Mouse (Mus musculus) myocyte (in vitro differentiated cells): ENCODE data around the gene Hmcn2.

Experiments used
- POLR2A ChIP-seq: IDR thresholded peaks from one replicate; pipeline ENCODE4 v1.6.1; 2011; ENCODE audit warnings: low read depth, mild to moderate bottlenecking, control low read depth, moderate library complexity; ENCODE audit not compliant: insufficient read length
- POLR2AphosphoS2 ChIP-seq: IDR thresholded peaks from one replicate; pipeline ENCODE4 v1.6.1; 2011; ENCODE audit warnings: low read depth, control low read depth; ENCODE audit not compliant: insufficient read length

DNA sequence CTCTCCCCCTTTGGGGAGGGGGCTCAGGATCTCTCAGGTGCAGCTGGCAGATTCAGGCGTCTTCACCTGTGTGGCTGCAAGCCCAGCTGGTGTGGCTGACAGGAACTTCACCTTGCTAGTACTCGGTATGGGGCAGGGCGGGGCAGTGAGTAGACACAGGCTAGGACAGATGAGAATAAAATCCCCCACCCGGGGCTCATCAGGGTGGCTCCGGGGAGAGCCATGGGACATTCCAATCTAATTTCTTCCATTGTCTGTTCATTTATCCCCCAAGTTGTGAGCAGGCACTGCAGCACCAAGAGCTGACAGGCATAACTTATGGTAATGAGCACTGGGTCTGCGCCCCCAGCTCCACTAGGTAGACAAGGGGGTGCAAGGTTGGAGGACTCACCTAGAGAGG is 108.4 kb downstream of the Hmcn2 start:
- no peak for TF ChIP-seq POLR2A
- no peak for TF ChIP-seq POLR2AphosphoS2
